Mouse (Mus musculus): ENCODE data around the gene Dennd5b.
"Not testable (repeated sequence)": the region's sequence is repeated elsewhere in the genome, so short reads cannot be mapped to it uniquely, and the experiment has no call there.

Gene Dennd5b

GRCm38 (mm10) chr6:149101076-149101942 is at the start of gene Dennd5b:
Gene Dennd5b, minus strand, starts transcription at chr6:149101680.
- DNase-seq (ENCODE audit: low read depth, low spot score) = peak; percentile 77

GRCm38 (mm10) chr6:149148436-149149229 is 47.2 kb upstream of the Dennd5b start:
- no peak for DNase-seq (ENCODE audit: low read depth, low spot score)

DNA sequence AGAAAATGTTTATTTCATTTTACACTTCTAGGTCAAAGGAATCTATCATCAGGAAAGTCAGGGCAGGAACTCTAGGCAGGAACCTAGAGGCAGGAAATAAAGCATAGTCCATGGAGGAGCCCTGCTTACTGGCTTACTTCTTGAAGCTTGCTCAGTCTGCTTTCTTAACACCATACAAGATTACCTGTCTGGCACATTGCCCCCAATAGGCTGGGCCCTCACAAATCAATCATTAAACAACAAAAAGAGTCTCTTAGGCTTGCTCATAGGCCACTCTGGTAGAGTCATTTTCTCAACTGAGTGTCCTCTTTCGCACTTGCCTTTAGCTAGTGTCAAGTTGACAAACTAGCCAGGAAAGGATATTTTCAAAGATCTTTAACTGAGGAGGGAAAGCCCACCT is 43.7 kb upstream of the Dennd5b start:
- no peak for DNase-seq (ENCODE audit: low read depth, low spot score)

DNA sequence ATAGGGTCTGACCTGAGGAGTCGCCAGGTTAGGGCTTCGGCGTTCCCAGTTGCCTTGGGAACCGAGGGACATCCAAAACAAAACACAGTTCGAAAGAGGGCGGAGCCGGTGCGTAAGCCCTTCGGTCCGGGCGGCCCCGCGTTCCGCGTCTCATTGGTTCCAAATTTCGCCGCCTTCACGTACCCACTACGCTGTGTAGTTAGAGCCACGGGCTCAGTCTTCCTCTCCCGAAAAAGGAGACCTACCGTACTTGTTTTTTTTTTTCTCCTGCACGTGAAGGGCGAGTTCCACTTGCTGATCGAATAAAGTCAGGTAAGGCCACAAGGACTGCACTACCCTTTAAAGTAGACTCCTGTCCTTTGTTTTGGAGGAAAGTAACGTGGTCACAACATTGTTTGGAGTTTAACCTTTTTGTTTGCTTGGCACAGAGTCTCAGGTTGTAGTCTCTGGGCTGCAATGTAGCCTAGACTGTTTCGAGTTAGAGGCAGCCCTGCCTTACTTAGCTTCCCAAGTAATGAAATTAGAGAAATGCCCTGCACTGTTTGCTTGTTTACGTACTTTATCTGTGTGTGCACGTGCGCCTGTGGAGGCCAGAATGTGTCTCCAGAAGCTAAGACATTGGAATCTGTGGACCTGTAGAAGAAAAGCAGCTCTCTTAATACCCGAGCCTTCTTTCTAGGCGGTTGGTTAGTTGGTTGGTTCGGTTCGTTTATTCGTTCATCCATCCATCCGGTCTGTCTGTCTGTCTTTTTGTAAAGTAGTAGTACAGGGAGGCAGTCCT is 40.1 kb upstream of the Dennd5b start:
- DNase-seq (ENCODE audit: low read depth, low spot score) = peak; percentile 24

DNA sequence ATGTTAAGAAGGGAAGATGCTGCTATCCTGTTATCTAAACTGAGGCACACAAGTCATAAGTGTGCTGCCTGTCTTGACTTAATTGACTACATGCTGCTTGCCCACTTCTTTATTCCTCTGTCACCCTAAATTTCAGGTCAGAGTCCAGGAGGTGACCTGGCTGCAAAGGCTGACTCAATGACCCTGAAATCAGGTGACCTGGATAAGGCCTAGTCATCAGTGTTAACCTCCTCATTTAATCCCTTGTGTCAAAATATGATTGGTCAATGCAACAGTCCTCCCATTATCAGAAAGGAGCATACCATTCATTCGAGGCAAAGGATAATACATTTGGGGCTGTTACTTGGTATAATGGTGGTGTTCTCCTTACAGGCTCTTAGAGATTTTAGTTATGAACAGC is 38.0 kb upstream of the Dennd5b start, which contains the start of gene Etfbkmt:
Gene Etfbkmt (plus strand): TSS at position 379 of the 400 bp plus-strand sequence.
- DNase-seq (ENCODE audit: low read depth, low spot score) = no peak

- DNase-seq (ENCODE audit: low read depth, low spot score) = no peak
Measured at GRCm38 (mm10) chr6:149139011-149139410, 37.5 kb upstream of the Dennd5b start.

DNA sequence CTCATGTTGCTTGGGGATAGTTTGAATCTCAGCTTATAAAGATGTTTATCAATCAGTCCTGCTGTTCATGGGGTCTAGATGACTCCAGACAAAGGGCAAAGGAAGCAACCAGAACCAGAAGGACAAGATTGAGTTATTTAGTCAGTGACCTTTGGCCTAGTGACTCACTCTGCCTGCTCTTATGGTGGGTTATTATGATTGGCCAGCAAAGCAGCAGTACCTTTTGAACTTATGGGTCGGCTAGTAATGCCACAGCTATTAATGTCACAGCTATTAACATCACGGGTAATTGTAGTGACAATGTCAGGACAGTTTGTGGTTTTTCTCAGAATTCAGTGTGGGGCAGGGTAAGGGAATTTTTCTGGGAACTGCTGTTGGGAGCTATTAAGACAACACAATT is 36.5 kb upstream of the Dennd5b start:
- no peak for DNase-seq (ENCODE audit: low read depth, low spot score)

DNA sequence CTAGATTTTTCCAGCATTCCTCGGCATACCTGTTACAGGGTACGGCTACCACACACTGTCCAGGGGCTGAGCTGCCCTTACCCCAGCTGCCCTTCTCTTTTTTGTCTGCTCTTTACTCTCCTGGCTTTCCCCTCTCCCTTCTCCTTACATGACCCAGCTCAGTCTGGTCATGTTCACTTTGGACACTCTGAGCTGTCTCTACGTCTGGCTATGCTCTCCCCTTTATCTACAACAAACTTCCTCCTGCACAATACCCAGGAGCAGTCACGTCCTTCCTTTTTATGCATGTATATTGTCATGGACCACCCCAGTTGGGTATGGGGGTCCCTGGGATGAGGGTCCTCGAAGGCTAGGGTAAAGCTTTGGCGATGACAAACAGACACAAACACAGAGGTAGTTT is 34.2 kb upstream of the Dennd5b start:
- no peak for DNase-seq (ENCODE audit: low read depth, low spot score)

DNA sequence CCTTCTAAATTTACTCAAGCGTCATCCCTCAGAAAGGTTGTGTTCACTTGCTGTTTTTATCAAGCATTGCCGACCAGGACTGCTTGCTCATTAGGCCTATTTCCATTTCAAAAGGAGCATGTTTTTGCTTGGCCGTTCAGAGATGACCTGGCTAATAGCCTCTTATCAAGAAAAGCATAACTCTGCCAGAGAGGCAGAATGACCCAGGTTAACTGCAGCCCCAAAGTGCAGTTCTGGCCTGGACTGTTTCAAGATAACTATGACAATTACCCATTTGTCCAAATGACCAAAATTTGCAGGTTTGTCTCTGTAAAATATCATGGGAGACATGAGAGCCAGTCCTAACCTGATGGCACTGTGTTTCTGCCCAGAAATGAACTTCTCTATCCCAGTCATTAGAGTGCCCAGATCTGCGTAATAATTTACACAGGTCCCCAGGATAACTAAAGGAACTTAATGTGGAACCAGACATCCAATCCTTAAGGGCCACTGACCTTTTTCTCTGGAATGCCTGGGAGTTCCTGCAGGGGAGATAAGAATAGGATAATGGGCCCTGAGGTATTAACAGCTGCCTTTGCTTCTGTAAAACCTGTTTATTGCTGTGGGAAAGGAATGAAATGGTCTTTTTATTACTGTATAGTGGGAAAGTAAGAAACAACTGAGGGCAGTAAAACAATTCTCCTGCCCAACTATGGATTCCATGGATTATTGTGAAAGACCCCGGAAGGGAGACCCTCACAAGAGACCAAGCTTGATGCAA is 33.1 kb upstream of the Dennd5b start:
- no peak for DNase-seq (ENCODE audit: low read depth, low spot score)

- DNase-seq (ENCODE audit: low read depth, low spot score) = no peak
Measured at GRCm38 (mm10) chr6:149132311-149133077, 31.0 kb upstream of the Dennd5b start.

DNA sequence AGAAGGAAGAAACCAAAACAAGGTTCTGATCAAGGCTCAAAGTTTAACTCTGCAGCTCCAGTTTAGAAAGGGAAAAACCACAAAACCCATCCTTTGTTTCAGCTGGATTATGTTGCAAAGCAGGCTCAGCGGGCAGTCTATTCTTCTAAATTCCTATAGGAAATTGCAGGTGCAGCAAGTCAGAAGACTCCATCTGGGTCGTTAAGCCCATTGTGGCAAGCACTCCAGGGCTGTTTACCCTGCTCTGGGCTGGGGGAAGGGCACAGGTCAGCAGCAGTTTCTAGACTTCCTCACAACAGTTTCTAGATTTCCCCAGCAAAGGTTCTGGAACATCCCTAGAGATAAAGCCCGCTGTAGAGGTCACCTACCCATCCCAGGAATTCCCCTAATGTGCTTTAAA is 29.6 kb upstream of the Dennd5b start:
- no peak for DNase-seq (ENCODE audit: low read depth, low spot score)

DNA sequence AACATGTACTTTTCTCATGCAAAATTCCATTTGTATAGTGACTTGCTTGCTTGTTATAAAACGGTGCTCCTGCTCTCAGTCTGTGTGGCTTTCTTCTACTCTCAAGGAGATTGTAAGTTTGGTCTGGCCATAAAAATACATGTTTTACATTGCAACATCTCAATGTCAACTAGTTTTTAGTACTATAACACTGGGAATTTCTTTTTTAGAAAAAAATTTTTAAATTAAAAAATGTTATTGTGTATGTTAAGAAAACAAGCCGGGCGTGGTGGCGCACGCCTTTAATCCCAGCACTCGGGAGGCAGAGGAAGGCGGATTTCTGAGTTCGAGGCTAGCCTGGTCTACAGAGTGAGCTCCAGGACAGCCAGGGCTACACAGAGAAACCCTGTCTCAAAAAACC is 28.4 kb upstream of the Dennd5b start, which contains the start of gene Gm10203:
Gene Gm10203 (plus strand): TSS at position 301 of the 400 bp plus-strand sequence.
- not testable (repeated sequence) for DNase-seq (ENCODE audit: low read depth, low spot score)

DNA sequence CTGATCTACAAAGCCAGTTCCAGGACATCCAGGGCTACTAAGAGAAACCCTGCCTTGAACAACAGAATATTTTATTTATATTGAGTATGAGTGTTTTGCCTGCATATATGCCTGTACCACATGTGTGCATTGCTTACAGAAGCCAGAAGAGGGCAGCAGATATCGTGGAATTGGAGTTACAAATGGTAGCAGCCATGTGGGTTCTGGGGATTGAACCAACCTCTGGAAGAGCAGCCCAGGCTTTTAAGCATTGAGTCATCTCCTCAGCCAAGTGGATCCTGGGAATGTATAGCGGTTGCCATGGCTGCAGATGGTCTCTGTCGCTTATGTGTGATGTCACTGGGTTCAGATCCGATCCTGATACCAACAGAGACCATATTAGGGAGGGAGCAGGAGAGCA is 25.2 kb upstream of the Dennd5b start:
- DNase-seq (ENCODE audit: low read depth, low spot score) = no peak

GRCm38 (mm10) chr6:149123042-149123441 is 21.6 kb upstream of the Dennd5b start:
- DNase-seq (ENCODE audit: low read depth, low spot score) = no peak

- no peak for DNase-seq (ENCODE audit: low read depth, low spot score)
Measured at GRCm38 (mm10) chr6:149119853-149120252, 18.4 kb upstream of the Dennd5b start.

DNA sequence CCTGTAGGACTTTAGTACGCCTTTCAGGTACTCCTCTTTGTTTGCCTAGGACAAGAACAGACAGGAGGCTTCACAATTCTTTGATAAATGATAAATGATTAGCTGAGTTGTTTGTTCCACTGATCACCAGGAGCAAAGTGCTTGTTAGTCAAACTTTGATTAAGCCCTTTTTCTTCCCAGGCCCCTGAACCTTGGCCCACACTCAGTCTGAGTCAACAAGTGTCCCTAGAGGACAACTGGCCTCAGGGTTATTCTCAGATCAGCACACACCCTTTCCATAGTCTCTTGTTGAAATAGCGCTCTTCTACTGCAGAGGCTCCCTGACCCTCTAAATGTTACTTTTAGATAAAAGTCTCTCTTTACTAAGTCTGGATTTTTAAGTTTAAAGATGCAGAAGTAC is 17.5 kb upstream of the Dennd5b start:
- no peak for DNase-seq (ENCODE audit: low read depth, low spot score)

- no peak for DNase-seq (ENCODE audit: low read depth, low spot score)
Measured at GRCm38 (mm10) chr6:149116992-149117391, 15.5 kb upstream of the Dennd5b start.

DNA sequence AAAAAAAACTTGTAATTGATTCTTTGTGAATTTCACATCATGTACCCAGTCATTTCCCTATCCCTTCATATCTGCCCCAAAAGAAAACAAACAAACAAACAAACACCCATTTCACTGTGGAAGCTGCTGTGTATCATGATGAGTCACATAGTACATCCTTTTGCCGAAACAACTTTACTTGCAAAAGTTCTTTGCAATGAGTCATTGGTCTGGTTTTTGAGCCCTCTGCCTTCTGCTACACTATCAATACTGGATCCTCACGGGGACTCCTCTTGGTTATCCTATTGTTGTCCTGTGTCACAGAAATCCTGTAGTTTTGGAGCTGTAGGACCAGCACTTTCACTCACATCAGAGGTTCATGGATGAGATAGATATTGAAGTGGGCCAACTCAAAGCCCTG is 7.4 kb upstream of the Dennd5b start:
- no peak for DNase-seq (ENCODE audit: low read depth, low spot score)

- DNase-seq (ENCODE audit: low read depth, low spot score) = no peak
Measured at GRCm38 (mm10) chr6:149107615-149108014, 6.1 kb upstream of the Dennd5b start.

DNA sequence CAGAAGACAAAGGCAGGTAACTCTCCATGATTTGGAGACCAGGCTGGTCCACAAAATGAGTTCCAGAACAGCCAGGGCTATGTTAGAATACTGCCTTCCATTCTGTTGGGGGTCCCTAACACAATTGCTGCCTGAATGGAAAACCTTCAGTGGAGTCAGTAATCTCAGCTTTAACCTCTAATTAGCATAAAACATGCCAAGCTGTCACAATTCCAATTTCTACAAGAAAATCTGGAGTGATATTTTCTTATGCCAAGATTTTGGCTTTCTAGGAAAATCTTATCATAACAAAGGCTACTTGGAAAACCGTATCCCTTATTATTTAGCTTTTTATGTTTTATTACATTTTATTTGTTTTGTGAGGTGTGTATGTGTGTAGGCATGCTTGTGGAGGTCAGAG is 2.0 kb upstream of the Dennd5b start:
- no peak for DNase-seq (ENCODE audit: low read depth, low spot score)

DNA sequence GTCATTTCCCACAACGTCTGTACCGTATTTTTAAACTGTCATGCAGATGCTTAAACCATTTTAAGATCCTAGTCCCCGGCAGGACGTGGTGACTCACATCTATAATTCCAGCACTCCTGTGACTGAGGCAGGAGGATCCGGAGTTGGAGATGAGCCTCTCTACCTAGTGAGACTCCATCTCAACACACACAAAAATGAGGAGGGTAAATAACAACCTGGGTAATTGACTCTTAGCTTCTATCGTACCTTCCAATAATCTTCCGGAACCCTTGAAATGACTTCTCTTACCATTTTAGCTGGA is 413 bp upstream of the Dennd5b start:
- DNase-seq (ENCODE audit: low read depth, low spot score) = no peak
